Mouse (Mus musculus) adrenal gland, postnatal 10 days (tissue): ENCODE measurements at regions not wholly inside any gene's neighbourhood (a gene's known extent, or its start where the extent isn't known, plus 50 kb on each side); places are given as distances from the start of the nearest gene placed in this dataset.

ENCODE experiments used
- DNase-seq: peaks from one replicate; pipeline ENCODE4 v3.0.0; 2021; ENCODE audit warnings: mixed read lengths

DNA sequence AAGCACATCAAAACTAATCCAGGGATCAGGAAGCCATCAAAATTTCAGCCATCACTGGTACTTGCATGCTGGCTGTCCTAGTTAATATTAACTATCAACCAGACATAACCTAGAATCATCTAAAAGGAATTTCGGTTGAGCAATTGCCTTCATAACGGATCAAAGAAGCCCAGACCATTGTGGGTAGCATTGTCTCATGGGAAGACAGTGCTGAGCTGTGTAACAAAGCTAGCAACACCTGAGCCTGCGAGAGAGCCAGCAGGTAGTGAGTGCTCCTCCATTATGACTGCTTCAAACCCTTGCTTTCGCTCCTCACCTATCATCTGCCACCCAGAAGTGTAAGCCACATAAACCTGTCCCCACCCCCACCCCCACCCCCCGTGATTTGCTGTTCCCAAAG lies 169.6 kb upstream of the Fat1 start:
- DNase-seq = no peak

DNA sequence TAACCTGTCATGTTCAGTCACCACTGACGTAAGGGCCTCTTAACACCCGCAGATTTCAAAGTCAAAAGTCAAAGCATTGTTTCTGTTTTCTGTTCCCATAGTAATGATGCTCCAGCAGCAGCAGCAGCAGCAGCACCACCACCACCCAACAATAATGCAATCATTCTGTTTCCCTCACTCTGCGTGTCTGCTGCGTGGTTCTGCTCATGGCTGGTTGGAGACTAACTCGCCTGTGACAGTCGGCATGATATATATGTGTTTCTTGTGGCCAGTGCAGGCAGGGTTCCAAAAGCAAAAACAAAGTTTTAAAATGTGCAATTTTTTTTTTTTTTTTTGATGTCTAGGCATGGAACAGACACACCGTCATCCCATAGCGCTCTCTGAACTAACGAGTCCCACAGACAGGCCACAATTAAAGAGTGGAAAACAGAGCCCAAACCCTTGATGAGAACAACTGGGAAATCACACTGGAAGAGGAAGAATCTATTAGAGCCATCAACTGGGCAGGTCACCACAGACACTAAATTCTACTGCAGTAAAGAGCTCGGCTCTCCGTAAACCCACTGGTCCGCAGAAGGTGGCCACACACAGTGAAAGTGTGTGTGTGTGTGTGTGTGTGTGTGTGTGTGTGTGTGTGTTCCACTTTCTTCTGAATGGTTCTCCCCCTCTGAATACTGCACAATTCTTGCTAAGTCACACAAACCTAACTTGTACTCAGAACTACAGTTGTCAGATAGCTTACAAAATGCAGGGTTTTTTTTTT lies 169.0 kb upstream of the Fat1 start:
- DNase-seq = no peak

GRCm38 (mm10) chr8:44767271-44767670 lies 168.0 kb upstream of the Fat1 start:
- no peak for DNase-seq

GRCm38 (mm10) chr8:44779212-44779611 lies 156.0 kb upstream of the Fat1 start:
- no peak for DNase-seq

- no peak for DNase-seq
Observed at GRCm38 (mm10) chr8:44782421-44782820, 152.8 kb upstream of the Fat1 start.

DNA sequence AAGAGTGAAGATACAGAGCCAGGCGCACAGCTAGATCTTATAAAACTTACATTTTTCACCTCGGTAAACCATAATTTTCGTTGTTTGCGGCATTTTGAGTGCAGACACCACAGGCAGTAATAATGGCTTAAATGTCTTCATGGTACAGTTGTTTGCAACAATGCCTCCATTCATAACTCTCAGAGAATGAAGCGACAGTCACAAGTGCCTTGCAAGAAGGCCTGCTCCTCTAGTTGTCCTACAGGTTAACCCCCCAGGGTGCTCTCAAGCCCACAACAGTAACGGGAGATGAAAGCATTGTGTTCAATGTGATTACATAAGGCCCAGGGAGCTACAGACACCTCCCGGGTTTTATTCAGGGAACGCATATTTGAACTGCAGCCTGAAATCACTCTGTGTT lies 150.1 kb upstream of the Fat1 start:
- no peak for DNase-seq

GRCm38 (mm10) chr8:44786740-44787139 lies 148.5 kb upstream of the Fat1 start:
- no peak for DNase-seq

GRCm38 (mm10) chr8:44788290-44788689 lies 147.0 kb upstream of the Fat1 start:
- no peak for DNase-seq

GRCm38 (mm10) chr8:44799513-44799912 lies 135.7 kb upstream of the Fat1 start:
- DNase-seq = no peak

GRCm38 (mm10) chr8:44800827-44801273 lies 134.4 kb upstream of the Fat1 start:
- peak; percentile 38 for DNase-seq

DNA sequence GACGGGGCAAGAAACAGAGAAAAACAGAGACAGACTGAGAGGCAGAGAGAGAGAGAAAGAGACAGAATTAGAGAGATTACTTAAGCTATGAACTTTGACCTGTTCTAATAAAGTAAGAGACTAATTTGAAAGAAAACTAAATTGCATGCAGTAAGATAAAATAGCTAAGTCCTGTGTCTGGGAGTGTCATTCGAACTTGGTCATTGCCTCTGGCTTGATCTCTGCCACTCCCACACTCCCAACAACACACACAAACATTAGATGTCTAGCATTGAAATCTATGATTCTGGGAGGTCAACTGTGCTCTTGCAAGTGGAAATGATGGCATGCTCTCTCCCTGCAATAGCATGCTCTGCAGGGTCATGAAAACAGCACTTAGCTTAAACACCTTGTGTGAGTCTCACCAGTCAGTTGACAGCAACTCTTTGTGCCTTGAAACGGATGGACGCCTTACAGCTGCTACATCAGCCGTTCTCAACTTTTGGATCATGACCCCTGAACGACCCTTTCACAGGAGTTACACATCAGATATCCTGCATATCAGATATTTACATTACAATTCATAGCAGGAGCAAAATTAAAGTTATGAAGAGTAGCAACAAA lies 133.5 kb upstream of the Fat1 start:
- DNase-seq = no peak

DNA sequence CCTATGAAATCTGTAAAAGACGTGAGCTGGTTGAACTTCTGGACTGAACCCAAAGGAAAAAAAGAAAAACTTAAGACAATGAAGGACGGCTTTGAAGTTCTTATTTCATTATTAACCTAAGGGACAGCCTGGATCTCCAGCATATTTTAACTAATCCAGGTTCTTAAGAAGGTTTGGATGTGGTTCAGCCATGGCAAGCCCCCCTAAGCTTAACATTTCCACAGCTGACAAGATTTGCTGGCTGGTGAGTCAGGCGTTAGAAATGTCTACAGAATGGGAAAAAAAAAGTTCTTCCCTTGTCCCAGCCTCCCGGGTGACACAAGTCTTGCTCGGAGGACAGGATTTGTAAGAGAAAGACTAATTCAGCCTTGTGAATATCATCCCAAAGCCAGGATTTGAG lies 132.9 kb upstream of the Fat1 start:
- DNase-seq = no peak

DNA sequence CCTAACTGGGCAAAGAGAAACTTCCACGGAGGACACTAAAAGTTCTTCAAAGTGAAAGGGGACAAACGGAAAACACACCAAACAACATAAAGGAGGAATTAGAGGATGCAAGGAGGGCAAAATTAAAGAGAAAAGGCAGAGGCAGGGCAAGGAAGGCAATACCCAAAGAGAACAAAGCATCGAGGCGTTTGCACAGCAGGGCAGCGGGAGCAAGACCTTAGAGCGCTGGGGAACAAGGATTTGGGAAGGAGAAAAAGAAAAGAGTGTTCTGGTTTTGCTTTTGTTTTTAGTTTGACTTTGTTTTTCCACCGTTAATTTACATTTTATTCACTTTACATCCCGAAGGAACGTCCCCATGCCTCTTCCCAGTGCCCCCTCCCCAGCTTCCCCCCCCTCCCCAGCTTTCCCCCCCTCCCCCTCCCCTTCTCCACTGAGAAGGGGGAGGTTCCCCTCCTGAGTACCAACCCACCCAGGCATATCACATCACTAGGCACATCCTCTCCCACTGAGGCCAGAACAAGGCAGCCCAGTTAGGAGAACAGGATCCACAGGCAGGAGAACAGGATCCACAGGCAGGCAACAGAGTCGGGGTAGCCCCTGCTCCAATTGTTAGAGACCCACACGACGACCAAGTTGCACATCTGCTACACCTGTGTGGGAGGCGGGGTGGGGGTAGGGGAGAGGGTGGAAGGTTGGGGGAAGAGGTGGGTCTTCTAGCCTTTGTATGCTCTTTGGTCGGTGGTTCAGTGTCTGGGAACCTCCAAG lies 130.7 kb upstream of the Fat1 start:
- no peak for DNase-seq

DNA sequence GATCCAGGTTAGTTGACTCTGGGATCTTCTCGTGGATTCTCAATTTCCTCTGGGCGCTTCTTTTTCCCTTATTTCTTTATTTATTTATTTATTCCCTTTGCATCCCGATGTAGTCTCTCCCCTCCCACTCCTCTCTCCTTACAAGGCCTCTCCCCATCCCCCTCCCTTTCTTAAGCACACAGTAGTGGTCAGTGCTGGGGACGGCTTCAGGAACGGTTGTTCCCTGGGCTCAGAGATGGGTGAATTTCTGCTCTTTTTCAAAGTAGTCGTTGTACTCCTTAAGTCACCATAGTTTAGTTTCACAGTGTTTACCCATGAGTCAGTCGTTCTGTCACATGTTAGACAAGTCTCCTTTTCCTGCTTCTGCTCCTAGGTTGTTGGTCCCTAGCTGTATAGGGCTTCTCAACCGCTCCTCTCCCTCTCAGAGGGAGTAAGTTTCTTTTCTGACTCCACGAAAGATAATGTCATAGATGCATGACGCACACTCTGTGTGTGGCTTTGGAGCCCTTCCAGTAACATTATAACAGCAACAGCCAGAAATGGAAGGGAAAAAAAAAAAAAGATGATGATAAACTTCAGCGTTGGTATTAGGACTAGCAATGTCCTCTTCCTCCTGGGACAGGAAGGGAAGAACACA lies 129.9 kb upstream of the Fat1 start:
- peak; percentile 30 for DNase-seq

DNA sequence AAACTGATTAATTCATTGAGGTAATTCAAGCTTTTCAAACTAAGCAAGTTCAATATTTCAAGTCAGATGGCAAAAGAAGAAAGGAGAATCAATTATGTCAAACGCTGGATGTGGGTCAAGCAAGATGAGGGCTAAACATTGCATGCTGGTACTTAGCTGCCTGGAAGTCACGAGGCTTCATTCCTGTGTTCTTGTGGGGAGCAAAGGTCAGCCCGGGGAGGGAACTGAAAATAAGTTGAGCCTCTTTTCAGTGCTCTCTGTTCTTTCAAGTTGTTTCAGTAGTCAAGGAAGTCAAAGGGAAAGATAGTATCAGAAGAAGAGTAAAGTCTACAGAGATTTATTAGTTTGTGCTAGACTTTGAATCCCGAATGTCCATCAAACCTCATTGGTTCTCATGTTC lies 122.9 kb upstream of the Fat1 start:
- DNase-seq = no peak

DNA sequence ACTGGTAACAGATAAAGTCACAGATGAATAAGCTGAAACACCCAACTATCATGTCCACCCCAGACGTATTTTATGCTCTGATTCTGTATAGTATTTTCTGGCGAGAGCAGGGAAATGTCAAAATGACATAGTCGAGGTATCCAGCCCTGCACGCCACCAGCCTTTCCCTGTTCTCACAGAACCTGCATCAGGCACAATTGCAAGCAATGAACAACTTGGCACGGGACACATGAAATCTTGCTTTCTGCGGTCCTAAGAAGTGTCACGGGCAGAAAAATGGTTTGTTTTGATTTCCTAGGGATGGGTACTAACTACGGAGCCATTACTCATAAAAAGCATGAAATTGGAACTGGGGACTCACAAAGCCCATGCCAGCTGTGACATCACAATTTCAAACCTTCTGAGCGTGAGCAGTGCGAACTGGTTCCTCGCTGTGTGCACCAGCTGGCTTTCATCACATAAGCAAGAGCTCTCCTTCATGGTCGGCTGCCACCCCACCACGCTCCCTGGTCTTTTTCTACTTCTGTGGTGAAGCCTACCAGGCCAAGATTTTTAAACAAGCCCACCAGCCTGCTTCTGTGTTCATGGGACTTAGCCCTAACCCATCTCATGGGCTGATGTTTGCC lies 117.6 kb upstream of the Fat1 start:
- DNase-seq = no peak

DNA sequence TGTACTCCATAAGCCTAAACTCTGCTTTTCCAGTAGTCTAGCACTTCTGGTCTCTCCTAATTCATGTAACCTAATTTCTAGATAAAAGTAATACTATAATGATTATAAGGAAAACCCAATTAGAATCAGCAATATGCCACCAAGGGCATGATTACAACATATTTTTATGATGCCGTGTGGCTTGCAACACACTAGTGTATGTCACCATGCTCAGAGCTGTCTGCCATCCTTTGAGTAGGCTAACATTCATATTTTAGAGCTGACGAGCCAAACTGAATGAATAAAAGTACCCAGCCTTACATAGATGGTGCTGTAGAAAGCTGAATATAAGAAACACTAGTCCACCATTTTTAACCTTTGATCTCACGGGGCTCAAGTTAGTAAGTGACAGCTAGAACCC lies 116.0 kb upstream of the Fat1 start:
- no peak for DNase-seq

DNA sequence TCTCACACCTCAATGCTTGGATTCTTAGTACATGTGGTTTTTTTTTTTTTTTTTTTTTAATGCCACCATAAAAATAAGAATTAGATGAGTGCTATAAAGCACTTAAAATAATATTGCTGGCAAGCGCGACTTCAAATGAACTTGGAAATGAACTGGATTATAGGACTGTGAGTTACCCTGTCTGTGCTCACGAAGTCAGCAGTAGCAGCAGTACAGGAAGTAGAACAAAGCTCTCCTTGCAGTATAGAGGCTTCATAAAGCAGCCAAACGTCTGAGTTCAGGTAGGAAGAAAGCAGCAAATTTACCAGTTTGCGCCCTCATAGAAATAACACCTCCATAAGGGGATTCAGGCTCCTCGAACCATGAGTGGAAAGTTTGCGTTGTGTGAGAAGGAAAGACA lies 115.6 kb upstream of the Fat1 start:
- no peak for DNase-seq

DNA sequence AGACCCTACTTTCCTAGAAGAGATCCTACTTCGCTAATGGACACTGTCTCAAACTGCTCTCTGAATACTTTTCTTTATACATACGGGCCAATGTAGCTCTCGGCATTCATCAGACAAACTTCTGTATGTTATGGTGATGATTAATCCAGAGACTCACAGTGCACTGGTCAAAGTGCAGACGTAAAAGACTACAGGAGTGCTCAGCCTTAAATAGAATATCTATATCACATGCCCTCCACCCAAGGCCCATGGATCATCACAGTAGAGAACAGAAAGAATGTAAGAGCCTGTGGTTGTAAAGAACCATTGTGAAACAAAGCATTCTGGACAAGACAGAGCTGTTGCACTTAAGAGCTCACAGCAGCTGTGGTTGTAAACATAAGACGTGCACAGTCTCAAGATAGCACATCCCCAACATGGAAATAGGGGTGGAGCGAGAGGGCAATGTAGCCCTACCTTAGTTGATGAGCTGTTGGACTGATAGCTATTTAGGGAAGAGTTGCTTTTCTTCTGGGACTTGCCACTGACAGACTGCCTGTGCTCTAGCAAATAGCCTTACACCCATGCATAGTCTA lies 110.0 kb upstream of the Fat1 start:
- no peak for DNase-seq

DNA sequence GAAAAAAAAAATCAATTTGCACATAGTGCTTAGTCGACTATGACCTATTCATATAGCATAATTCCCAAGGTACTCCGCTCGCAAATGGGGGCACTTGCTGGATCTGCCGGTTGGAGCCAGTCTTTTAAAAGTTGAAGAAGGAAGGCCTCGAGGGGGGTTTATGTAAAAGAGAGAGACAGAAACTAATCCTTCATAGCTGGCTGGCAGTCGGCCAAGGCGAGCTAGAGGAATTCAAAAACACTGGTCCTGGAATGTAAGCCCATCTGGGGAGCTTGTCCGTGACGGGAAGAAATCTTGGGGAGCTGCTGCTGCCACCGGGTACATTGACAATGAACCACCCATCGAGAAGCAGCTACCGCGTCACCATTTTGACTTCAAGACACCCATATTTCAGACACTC lies 108.3 kb upstream of the Fat1 start:
- peak; percentile 74 for DNase-seq

DNA sequence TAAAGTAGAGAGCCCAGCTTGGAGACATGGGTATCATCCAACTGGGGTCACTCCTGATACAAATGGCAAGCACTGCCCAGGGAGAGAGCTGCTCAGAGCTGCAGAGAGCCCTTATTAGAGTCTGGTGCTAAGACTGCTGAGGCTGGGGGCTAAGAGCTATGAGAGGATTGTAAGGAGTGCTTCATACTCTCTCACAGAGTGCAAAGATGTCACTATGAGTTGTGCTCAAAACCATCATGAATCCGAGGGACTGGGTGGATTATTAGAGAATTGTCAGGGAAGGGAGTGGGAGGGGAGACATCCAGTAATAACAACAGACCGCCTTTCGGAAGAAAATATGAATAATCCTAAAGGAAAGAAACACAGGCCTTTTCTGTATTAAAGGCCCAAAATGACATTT lies 107.2 kb upstream of the Fat1 start:
- no peak for DNase-seq

- no peak for DNase-seq
Observed at GRCm38 (mm10) chr8:44838431-44838830, 96.8 kb upstream of the Fat1 start.
